Mouse (Mus musculus): Measurements from ENCODE around the gene Esr1.

GRCm38 (mm10) chr10:4620596-4621504 is 9.5 kb downstream of the Esr1 start:
- TF ChIP-seq CTCF (IDR thresholded peaks at IDR 0.05; ENCODE audit: low read depth, low read length) (no peak), POLR2AphosphoS5 (IDR thresholded peaks at IDR 0.05; ENCODE audit: insufficient replicate concordance, low read depth, low read length) (no peak), TAL1 (conservative IDR thresholded peaks at IDR 0.05; ENCODE audit: low read depth, low read length) (no peak), GATA1 (IDR thresholded peaks at IDR 0.05; ENCODE audit: borderline replicate concordance, low read length) (no peak), GATA2 (IDR thresholded peaks at IDR 0.05; ENCODE audit: borderline replicate concordance, low read depth, low read length) (no peak)
